Mouse (Mus musculus) limb, embryonic 14.5 days (tissue): ENCODE data around the gene Fcamr. TPM values are rescaled to one million over a fixed set of nuclear protein-coding genes. Genes with fewer than 3 reads are reported as not detected.

Experiments
- ATAC-seq: fragments of 200-750 bp; cut with Nextera tagmentation; 2 replicates; pipeline ENCODE4 v1.8.0; 2017; ENCODE audit warnings: low read depth, moderate number of reproducible peaks, moderate TSS enrichment; ENCODE audit not compliant: low FRiP score
- DNase-seq: peaks from one replicate; pipeline ENCODE4 v3.0.0-alpha.2; 2015; ENCODE audit warnings: low spot score
- H3K27ac ChIP-seq: fragments of 300-500 bp; sonication (generic); replicated peaks from 2 replicates; pipeline ENCODE4 v1.5.1; 2014; ENCODE audit warnings: low read depth, mild to moderate bottlenecking, low read length, moderate library complexity, mixed read lengths
- H3K27me3 ChIP-seq: fragments of 300-500 bp; sonication (generic); 2 replicates; pipeline ENCODE4 v1.6.1; 2014; ENCODE audit warnings: low read length, mixed read lengths; ENCODE audit not compliant: control insufficient read depth, insufficient read depth
- H3K36me3 ChIP-seq: fragments of 300-500 bp; sonication (generic); 2 replicates; pipeline ENCODE4 v1.6.1; 2014; ENCODE audit warnings: mild to moderate bottlenecking, low read length, moderate library complexity, mixed read lengths; ENCODE audit not compliant: control insufficient read depth, insufficient read depth
- H3K4me1 ChIP-seq: fragments of 300-500 bp; sonication (generic); 2 replicates; pipeline ENCODE4 v1.6.1; 2014; ENCODE audit warnings: antibody characterized with exemption, low read length, mixed read lengths; ENCODE audit not compliant: control insufficient read depth, insufficient read depth
- H3K4me2 ChIP-seq: fragments of 300-500 bp; sonication (generic); replicated peaks from 2 replicates; pipeline ENCODE4 v1.6.1; 2014; ENCODE audit warnings: low read depth, mild to moderate bottlenecking, low read length, moderate library complexity; ENCODE audit not compliant: severe bottlenecking
- H3K4me3 ChIP-seq: fragments of 300-500 bp; sonication (generic); replicated peaks from 2 replicates; pipeline ENCODE4 v1.5.1; 2014; ENCODE audit warnings: low read length
- H3K9ac ChIP-seq: fragments of 300-500 bp; sonication (generic); 2 replicates; pipeline ENCODE4 v1.6.1; 2014; ENCODE audit warnings: mild to moderate bottlenecking, low read depth, low read length, moderate library complexity; ENCODE audit not compliant: severe bottlenecking
- H3K9me3 ChIP-seq: fragments of 300-500 bp; sonication (generic); 2 replicates; pipeline ENCODE4 v1.6.1; 2016; ENCODE audit warnings: low read length; ENCODE audit not compliant: control insufficient read depth
- POLR2A ChIP-seq: fragments of 200-500 bp; IDR thresholded peaks from 2 replicates; pipeline ENCODE4 v1.8.0; 2012; ENCODE audit warnings: inconsistent platforms, mild to moderate bottlenecking, moderate library complexity, borderline replicate concordance; ENCODE audit not compliant: insufficient read depth, insufficient read length; ENCODE audit errors: extremely low read depth
- WGBS: fragments of 180-500 bp; shearing (Covaris S2); extraction: QIAGEN DNeasy Blood & Tissue Kit; methylation state at CpG from one replicate; pipeline ENCODE4 v1.1.7; 2014; 5-methylcytosine and 5-hydroxymethylcytosine counted together
- polyA plus RNA-seq, 2 experiments: library from polyadenylated mRNA; depleted of rRNA in 1 of 2; stranded (reverse) in 1 of 2; unstranded in 1 of 2; fragments of >200 nt; fragmentation: Nextera tagmentation in 1 of 2; extraction: Ambion mirVana in 1 of 2; gene quantifications; 2 replicates each; pipeline versions ENCODE4 v1.2.1 to v1.2.3; 2012 to 2014

Fcamr gene
- polyA plus RNA-seq, 2 experiments: 0.28 to 0.54 TPM

DNA sequence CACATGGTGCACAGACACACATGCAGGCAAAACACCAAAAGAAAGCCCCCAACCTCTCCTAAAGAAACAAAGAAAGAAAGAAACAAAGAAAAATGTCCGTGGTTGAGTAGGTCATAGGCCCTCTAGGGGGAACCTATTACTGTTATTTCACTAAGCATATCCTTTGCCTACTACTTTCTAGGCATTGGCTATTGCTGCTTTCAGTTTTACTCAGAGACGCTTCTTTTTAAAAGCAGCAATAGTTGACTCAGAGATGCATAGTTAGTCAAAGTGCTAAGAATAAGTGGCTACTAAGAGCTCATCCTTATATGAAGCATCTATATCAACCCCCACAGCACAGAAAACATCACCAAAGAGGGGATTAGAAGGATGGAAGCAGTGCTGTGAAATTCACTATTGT, 5.4 kb upstream of the Fcamr start:
- TF ChIP-seq POLR2A: no peak
- 84% methylated on average over 2 of the region's 2 CpGs for WGBS
- H3K4me2 ChIP-seq: no peak overlapping the region
- no peak overlapping the region for H3K9ac ChIP-seq
- no peak overlapping the region for H3K4me3 ChIP-seq
- H3K27me3 ChIP-seq: no peaks in the 10 kb centered on the region
- no peaks in the 10 kb centered on the region for H3K4me1 ChIP-seq
- H3K27ac ChIP-seq: no peak overlapping the region
- ATAC-seq: no peak
- no peaks in the 10 kb centered on the region for H3K36me3 ChIP-seq
- no peaks in the 10 kb centered on the region for H3K9me3 ChIP-seq
- DNase-seq: no peak

DNA sequence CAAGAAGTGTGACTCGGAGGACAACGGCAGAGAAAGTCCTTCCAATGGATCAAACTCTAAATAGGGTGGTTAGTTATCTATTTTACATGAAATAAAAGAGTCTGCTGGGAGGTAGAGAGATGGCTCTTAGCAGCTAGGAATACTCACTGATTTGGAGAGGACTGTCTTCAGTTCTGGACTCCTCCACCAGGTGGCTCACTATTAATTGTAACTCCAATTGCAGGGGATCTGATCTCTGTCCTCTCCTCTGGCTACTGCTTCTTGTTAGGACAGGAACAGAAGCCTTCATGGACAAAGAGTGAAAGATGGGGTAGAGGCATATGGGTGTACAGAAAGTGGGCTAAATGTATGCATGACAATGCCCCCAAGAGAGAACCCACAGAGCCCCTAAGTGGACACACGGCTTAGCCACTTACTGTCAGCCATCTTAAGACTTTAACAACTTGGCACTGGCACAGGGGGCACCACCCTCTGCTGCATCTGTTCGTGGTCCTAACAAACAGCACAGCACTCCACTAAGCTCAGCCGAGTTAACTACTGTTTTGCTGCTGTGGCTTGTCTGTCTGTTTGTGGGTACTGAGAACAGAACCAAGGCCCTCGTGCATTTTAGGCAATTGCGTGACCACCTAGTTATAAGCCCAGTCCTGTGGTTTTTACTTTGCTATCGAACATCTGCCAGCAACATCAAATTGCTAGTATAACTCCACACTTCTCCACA, 3.6 kb upstream of the Fcamr start:
- Histone ChIP-seq H3K9me3 (no peaks in the 10 kb centered on the region), H3K9ac (no peak overlapping the region), H3K4me3 (no peak overlapping the region), H3K4me1 (no peaks in the 10 kb centered on the region), H3K27me3 (no peaks in the 10 kb centered on the region), H3K4me2 (no peak overlapping the region), H3K27ac (no peak overlapping the region), H3K36me3 (no peaks in the 10 kb centered on the region)
- ATAC-seq (no peak), DNase-seq (peak; percentile 14)
- no peak for TF ChIP-seq POLR2A
- 71% methylated on average over 8 of the region's 8 CpGs for WGBS

DNA sequence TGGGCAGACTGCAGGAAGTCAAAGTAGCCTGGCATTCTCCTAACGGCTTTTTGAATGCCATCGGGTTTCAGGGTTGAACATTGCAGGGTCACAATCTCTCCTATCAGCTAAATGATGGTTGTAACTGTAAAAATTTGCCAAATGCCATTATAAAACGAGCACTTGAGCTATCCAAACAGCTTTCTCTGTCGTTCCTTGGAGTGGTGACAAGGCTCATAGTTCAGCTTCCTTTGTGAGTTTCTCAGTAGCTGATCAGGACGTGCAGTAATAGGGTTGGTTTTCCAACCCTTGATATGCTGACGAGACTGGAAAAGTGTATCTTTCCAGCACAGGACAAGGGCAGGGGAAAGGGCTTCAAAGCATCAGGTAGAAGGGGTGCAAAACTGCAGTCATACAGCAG, 2.7 kb upstream of the Fcamr start:
- H3K4me1 ChIP-seq: no peaks in the 10 kb centered on the region
- ATAC-seq (no peak), DNase-seq (no peak)
- no peak for TF ChIP-seq POLR2A
- WGBS: 54% methylated on average over 6 of the region's 6 CpGs
- no peak overlapping the region for H3K27ac ChIP-seq
- no peaks in the 10 kb centered on the region for H3K36me3 ChIP-seq
- H3K9ac ChIP-seq: no peak overlapping the region
- H3K4me2 ChIP-seq: no peak overlapping the region
- no peaks in the 10 kb centered on the region for H3K9me3 ChIP-seq
- H3K27me3 ChIP-seq: no peaks in the 10 kb centered on the region
- H3K4me3 ChIP-seq: no peak overlapping the region

DNA sequence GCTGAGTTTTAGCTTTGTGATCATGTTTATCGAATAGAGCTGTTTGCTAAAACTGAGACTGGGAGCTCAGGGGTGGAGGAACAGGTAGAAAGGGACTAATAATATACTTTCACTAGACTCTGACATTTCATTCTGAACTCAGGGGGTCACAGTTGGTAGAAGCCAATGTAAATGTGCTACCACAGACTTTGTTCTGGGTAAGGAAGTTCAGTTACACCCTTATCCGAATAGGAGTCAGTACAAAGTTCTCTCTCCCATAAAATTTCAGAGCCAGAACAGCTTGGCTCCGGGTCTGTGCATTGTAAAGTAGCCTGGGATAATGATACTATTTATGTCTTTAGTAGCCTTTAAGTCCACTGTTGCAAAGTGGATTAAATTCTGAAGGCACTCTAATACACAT, 2.2 kb upstream of the Fcamr start:
- no peaks in the 10 kb centered on the region for H3K27me3 ChIP-seq
- DNase-seq (no peak), ATAC-seq (no peak)
- H3K27ac ChIP-seq: no peak overlapping the region
- TF ChIP-seq POLR2A: no peak
- WGBS: 41% methylated on average over 3 of the region's 3 CpGs
- H3K9ac ChIP-seq: no peak overlapping the region
- H3K9me3 ChIP-seq: no peaks in the 10 kb centered on the region
- no peaks in the 10 kb centered on the region for H3K4me1 ChIP-seq
- no peak overlapping the region for H3K4me2 ChIP-seq
- no peak overlapping the region for H3K4me3 ChIP-seq
- no peaks in the 10 kb centered on the region for H3K36me3 ChIP-seq

DNA sequence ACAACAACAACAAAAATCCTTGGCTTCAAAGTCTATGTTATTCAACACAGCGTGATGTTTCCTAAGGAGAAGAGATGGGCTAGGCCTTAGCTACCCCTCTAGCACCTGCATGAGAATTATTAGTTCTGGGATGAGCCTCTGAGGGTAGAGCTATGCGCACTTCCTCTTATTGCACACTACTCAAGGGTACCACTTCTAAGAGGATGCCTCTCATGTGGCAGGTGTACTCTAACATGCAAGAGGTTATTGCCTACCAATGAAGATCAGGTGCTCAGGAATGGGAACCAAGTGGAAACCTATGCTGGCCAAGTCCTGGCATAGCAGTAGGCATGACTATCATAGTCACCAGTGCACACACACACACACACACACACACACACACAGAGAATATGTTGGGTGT, 1.3 kb upstream of the Fcamr start:
- H3K36me3 ChIP-seq: no peaks in the 10 kb centered on the region
- no peak overlapping the region for H3K27ac ChIP-seq
- DNase-seq (no peak), ATAC-seq (no peak)
- no peak for TF ChIP-seq POLR2A
- no peak overlapping the region for H3K4me3 ChIP-seq
- no peak overlapping the region for H3K4me2 ChIP-seq
- no peaks in the 10 kb centered on the region for H3K4me1 ChIP-seq
- 89% methylated on average over 2 of the region's 2 CpGs for WGBS
- H3K9ac ChIP-seq: no peak overlapping the region
- H3K9me3 ChIP-seq: no peaks in the 10 kb centered on the region
- H3K27me3 ChIP-seq: no peaks in the 10 kb centered on the region
